Mouse (Mus musculus): Measurements from ENCODE around the gene Coq10b. TPM values are rescaled to one million over a fixed set of nuclear protein-coding genes. Genes with fewer than 3 reads are reported as not detected.

Gene Coq10b
- polyA plus RNA-seq, 1 experiment from 2014 or later, result 31.4 TPM

- Histone ChIP-seq H3K4me3 (ENCODE audit: low read depth, low read length) (peak overlapping the region; percentile 99), H3K36me3 (ENCODE audit: control insufficient read depth, insufficient read depth, low read length) (no peaks in the 10 kb centered on the region), H3K27me3 (ENCODE audit: control insufficient read depth, insufficient read depth, low read length) (no peaks in the 10 kb centered on the region), H3K27ac (replicated peaks) (peak overlapping the region; percentile 98), H3K9me3 (ENCODE audit: control insufficient read depth, low read length) (no peaks in the 10 kb centered on the region), H3K4me2 (replicated peaks; ENCODE audit: low read depth) (peak overlapping the region; percentile 77), H3K4me1 (replicated peaks; ENCODE audit: control insufficient read depth, insufficient read depth) (no peaks in the 10 kb centered on the region), H3K9ac (ENCODE audit: low read length) (peak overlapping the region; percentile 99)
- TF ChIP-seq CTCF (IDR thresholded peaks at IDR 0.05; ENCODE audit: low read depth), result no peak
- no peak for TF ChIP-seq EP300 (optimal IDR thresholded peaks at IDR 0.05)
- ATAC-seq (ENCODE audit: low FRiP score, low TSS enrichment) (peak; percentile 59), DNase-seq (ENCODE audit: low spot score) (peak; percentile 73)
- WGBS, result under 1% methylated on average over 55 of the region's 55 CpGs
These were observed 25.9 kb upstream of the Coq10b start for GRCm38 (mm10) chr1:55026444-55027252.

- DNase-seq (ENCODE audit: low spot score) (peak; percentile 99), ATAC-seq (ENCODE audit: low FRiP score, low TSS enrichment) (peak; percentile 99)
- H3K9me3 ChIP-seq (ENCODE audit: control insufficient read depth, low read length), result no peaks in the 10 kb centered on the region
- H3K36me3 ChIP-seq (ENCODE audit: control insufficient read depth, insufficient read depth, low read length), result no peaks in the 10 kb centered on the region
- TF ChIP-seq EP300 (optimal IDR thresholded peaks at IDR 0.05) (no peak), CTCF (IDR thresholded peaks at IDR 0.05; ENCODE audit: low read depth) (no peak)
- H3K9ac ChIP-seq (ENCODE audit: low read length), result peak within 1 kb of the TSS; percentile 99
- no peaks in the 10 kb centered on the region for H3K4me1 ChIP-seq (replicated peaks; ENCODE audit: control insufficient read depth, insufficient read depth)
- peak within 1 kb of the TSS; percentile 77 for H3K4me2 ChIP-seq (replicated peaks; ENCODE audit: low read depth)
- 2% methylated on average over 42 of the region's 46 CpGs for WGBS
- no peaks in the 10 kb centered on the region for H3K27me3 ChIP-seq (ENCODE audit: control insufficient read depth, insufficient read depth, low read length)
- H3K27ac ChIP-seq (replicated peaks), result peak within 1 kb of the TSS; percentile 98
- H3K4me3 ChIP-seq (ENCODE audit: low read depth, low read length), result peak within 1 kb of the TSS; percentile 99
These were observed 25.2 kb upstream of the Coq10b start, which contains the start of gene Sf3b1 for GRCm38 (mm10) chr1:55027253-55027801. Gene Sf3b1, minus strand, starts transcription at chr1:55027481.

DNA sequence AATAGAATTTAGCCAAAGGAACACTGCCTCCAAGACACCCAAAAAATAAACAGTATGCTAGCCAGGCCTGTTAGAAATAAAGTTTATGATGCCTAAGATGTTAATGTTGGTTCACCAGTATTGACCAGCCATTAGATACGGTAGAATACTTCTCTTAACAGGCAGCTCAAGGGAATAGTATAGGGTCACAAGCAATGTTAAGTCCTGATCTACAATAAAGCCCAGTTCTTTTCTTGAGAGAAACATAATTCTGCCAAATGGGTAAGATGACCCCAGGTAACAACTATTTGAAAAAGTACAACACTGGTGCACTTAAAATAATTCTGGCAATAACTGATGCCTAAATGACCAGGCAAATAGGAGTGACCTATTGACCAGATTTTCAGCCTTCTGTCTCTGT lies 24.6 kb upstream of the Coq10b start:
- no peak overlapping the region for H3K4me3 ChIP-seq (ENCODE audit: low read depth, low read length)
- ATAC-seq (ENCODE audit: low FRiP score, low TSS enrichment) (no peak), DNase-seq (ENCODE audit: low spot score) (no peak)
- peak overlapping the region; percentile 57; the same call in 1 of the 2 replicates for H3K4me2 ChIP-seq (replicated peaks; ENCODE audit: low read depth)
- 86% methylated on average over 1 of the region's 1 CpGs for WGBS
- no peaks in the 10 kb centered on the region for H3K27me3 ChIP-seq (ENCODE audit: control insufficient read depth, insufficient read depth, low read length)
- H3K9ac ChIP-seq (ENCODE audit: low read length), result no peak overlapping the region
- no peaks in the 10 kb centered on the region for H3K9me3 ChIP-seq (ENCODE audit: control insufficient read depth, low read length)
- TF ChIP-seq EP300 (optimal IDR thresholded peaks at IDR 0.05), result no peak
- no peak for TF ChIP-seq CTCF (IDR thresholded peaks at IDR 0.05; ENCODE audit: low read depth)
- no peaks in the 10 kb centered on the region for H3K4me1 ChIP-seq (replicated peaks; ENCODE audit: control insufficient read depth, insufficient read depth)
- no peak overlapping the region for H3K27ac ChIP-seq (replicated peaks)
- H3K36me3 ChIP-seq (ENCODE audit: control insufficient read depth, insufficient read depth, low read length), result no peaks in the 10 kb centered on the region

DNA sequence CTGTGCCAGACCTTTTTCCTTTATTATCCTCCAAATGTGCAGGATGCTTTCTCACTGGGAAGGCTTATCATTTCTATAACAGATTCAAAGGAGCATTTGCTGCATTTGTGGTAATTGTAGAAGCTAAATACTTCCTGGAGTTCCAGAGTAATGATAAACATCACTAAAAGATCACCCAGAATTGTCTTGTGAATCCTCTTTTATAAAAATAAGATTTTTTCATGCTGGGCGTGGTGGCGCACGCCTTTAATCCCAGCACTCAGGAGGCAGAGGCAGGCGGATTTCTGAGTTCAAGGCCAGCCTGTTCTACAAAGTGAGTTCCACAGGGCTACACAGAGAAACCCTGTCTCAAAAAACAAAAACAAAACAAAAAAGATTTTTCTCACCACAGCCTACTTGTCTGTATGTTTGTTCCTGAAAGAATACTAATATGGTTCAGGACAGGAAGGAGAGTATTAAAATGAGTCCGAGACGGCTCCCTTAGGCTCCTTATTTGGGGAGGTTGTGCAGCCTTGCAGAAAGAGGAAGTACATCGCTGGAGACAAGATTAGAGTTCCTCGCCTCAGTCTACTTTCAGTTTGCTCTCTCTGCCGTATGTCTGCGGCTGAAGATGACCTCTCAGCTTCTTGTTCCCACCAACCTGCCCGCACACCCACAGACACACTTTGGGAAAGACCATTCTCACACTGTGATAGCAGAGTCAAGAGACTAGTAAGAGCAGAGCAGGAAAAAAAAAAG lies 23.9 kb upstream of the Coq10b start:
- Histone ChIP-seq H3K4me3 (ENCODE audit: low read depth, low read length) (no peak overlapping the region), H3K4me1 (replicated peaks; ENCODE audit: control insufficient read depth, insufficient read depth) (no peaks in the 10 kb centered on the region), H3K27ac (replicated peaks) (no peak overlapping the region), H3K9ac (ENCODE audit: low read length) (no peak overlapping the region), H3K27me3 (ENCODE audit: control insufficient read depth, insufficient read depth, low read length) (no peaks in the 10 kb centered on the region), H3K9me3 (ENCODE audit: control insufficient read depth, low read length) (no peaks in the 10 kb centered on the region), H3K36me3 (ENCODE audit: control insufficient read depth, insufficient read depth, low read length) (no peaks in the 10 kb centered on the region), H3K4me2 (replicated peaks; ENCODE audit: low read depth) (no peak overlapping the region)
- DNase-seq (ENCODE audit: low spot score), result no peak
- 80% methylated on average over 11 of the region's 11 CpGs for WGBS
- no peak for ATAC-seq (ENCODE audit: low FRiP score, low TSS enrichment)
- TF ChIP-seq CTCF (IDR thresholded peaks at IDR 0.05; ENCODE audit: low read depth) (no peak), EP300 (optimal IDR thresholded peaks at IDR 0.05) (no peak)

- no peak for DNase-seq (ENCODE audit: low spot score)
- ATAC-seq (ENCODE audit: low FRiP score, low TSS enrichment), result no peak
- no peaks in the 10 kb centered on the region for H3K9me3 ChIP-seq (ENCODE audit: control insufficient read depth, low read length)
- 61% methylated on average over 4 of the region's 4 CpGs for WGBS
- H3K4me1 ChIP-seq (replicated peaks; ENCODE audit: control insufficient read depth, insufficient read depth), result no peaks in the 10 kb centered on the region
- no peaks in the 10 kb centered on the region for H3K36me3 ChIP-seq (ENCODE audit: control insufficient read depth, insufficient read depth, low read length)
- TF ChIP-seq CTCF (IDR thresholded peaks at IDR 0.05; ENCODE audit: low read depth), result no peak
- TF ChIP-seq EP300 (optimal IDR thresholded peaks at IDR 0.05), result no peak
- no peak overlapping the region for H3K27ac ChIP-seq (replicated peaks)
- no peak overlapping the region for H3K4me3 ChIP-seq (ENCODE audit: low read depth, low read length)
- H3K9ac ChIP-seq (ENCODE audit: low read length), result no peak overlapping the region
- no peak overlapping the region for H3K4me2 ChIP-seq (replicated peaks; ENCODE audit: low read depth)
- H3K27me3 ChIP-seq (ENCODE audit: control insufficient read depth, insufficient read depth, low read length), result no peaks in the 10 kb centered on the region
These were observed 23.1 kb upstream of the Coq10b start for GRCm38 (mm10) chr1:55029446-55029845.
